Mouse (Mus musculus) heart, postnatal 0 days (tissue): ENCODE measurements around the gene Gm49320.

Experiments
- CTCF ChIP-seq: IDR thresholded peaks from 2 replicates; pipeline ENCODE4 v1.5.1; 2016; ENCODE audit warnings: antibody characterized with exemption, control low read depth, low read depth
- EP300 ChIP-seq: IDR thresholded peaks from 2 replicates; pipeline ENCODE4 v1.6.1; 2016; ENCODE audit warnings: antibody characterized with exemption, low read depth

DNA sequence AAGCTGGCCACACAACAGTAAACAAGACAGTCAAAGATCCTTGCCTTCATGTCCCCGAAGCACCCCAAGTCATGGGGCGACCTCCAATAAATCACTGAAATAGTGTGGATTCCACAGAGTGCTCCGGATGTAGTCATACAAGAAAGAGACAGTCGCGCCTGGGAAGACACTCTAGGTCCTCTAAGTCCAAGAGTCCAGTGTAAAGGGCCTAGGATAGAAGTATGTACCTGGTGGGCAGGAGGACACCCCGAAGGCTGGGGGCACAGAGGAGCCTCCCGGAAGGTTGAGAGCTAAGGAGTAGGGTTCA is 45.1 kb upstream of the Gm49320 start:
- TF ChIP-seq EP300 (no peak), CTCF (no peak)
